Mouse (Mus musculus) ovary, postnatal 14 days (tissue): ENCODE measurements around the gene Grid1.

Source experiments
- DNase-seq: peaks from one replicate; pipeline ENCODE4 v3.0.0; 2022; ENCODE audit warnings: low spot score

Gene Grid1

GRCm38 (mm10) chr14:35219021-35219420 lies 399.1 kb downstream of the Grid1 start:
- DNase-seq = no peak

- DNase-seq = no peak
Observed at GRCm38 (mm10) chr14:35222196-35222595, 402.3 kb downstream of the Grid1 start.

- no peak for DNase-seq
Observed at GRCm38 (mm10) chr14:35227581-35227980, 407.7 kb downstream of the Grid1 start.

- no peak for DNase-seq
Observed at GRCm38 (mm10) chr14:35231384-35231783, 411.5 kb downstream of the Grid1 start.

- DNase-seq = no peak
Observed at GRCm38 (mm10) chr14:35242882-35243281, 423.0 kb downstream of the Grid1 start.

GRCm38 (mm10) chr14:35244776-35245548 lies 425.1 kb downstream of the Grid1 start:
- no peak for DNase-seq

GRCm38 (mm10) chr14:35250412-35250811 lies 430.5 kb downstream of the Grid1 start:
- no peak for DNase-seq

GRCm38 (mm10) chr14:35254477-35254876 lies 434.6 kb downstream of the Grid1 start:
- DNase-seq = no peak

GRCm38 (mm10) chr14:35270260-35270659 lies 450.4 kb downstream of the Grid1 start:
- DNase-seq = no peak

- DNase-seq = no peak
Observed at GRCm38 (mm10) chr14:35309201-35309600, 489.3 kb downstream of the Grid1 start.

- no peak for DNase-seq
Observed at GRCm38 (mm10) chr14:35313380-35314299, 493.7 kb downstream of the Grid1 start.

- DNase-seq = no peak
Observed at GRCm38 (mm10) chr14:35326306-35326705, 506.4 kb downstream of the Grid1 start.

GRCm38 (mm10) chr14:35336561-35336960 lies 516.7 kb downstream of the Grid1 start:
- no peak for DNase-seq

GRCm38 (mm10) chr14:35356011-35356410 lies 536.1 kb downstream of the Grid1 start:
- DNase-seq = no peak

GRCm38 (mm10) chr14:35356480-35357085 lies 536.7 kb downstream of the Grid1 start:
- DNase-seq = no peak

GRCm38 (mm10) chr14:35358136-35358821 lies 538.4 kb downstream of the Grid1 start:
- peak; percentile 18 for DNase-seq

GRCm38 (mm10) chr14:35365177-35365944 lies 545.5 kb downstream of the Grid1 start:
- no peak for DNase-seq

GRCm38 (mm10) chr14:35374374-35374773 lies 554.5 kb downstream of the Grid1 start:
- DNase-seq = no peak

- DNase-seq = no peak
Observed at GRCm38 (mm10) chr14:35393591-35393990, 573.7 kb downstream of the Grid1 start.

- DNase-seq = no peak
Observed at GRCm38 (mm10) chr14:35404249-35404908, 584.5 kb downstream of the Grid1 start.

GRCm38 (mm10) chr14:35430259-35430658 lies 610.4 kb downstream of the Grid1 start:
- no peak for DNase-seq
